Mouse (Mus musculus) liver, embryonic 14.5 days (tissue): Measurements from ENCODE around the gene Dock4. TPM values are rescaled to one million over a fixed set of nuclear protein-coding genes. Genes with fewer than 3 reads are reported as not detected.

Source experiments
- ATAC-seq: fragments of 200-750 bp; cut with Nextera tagmentation; 2 replicates; pipeline ENCODE4 v1.8.0; 2017; ENCODE audit warnings: moderate number of reproducible peaks, mild to moderate bottlenecking, moderate library complexity; ENCODE audit not compliant: insufficient read depth
- DNase-seq, 3 experiments: peaks; one replicate each; pipeline ENCODE4 v3.0.0-alpha.2; 2012 to 2013; ENCODE audit warnings: low read depth in 3 of 3, low spot score in 3 of 3
- H3K27ac ChIP-seq: fragments of 300-500 bp; sonication (generic); 2 replicates; pipeline ENCODE4 v1.5.1; 2014; ENCODE audit warnings: moderate library complexity, mild to moderate bottlenecking, control low read depth, inconsistent platforms
- H3K27me3 ChIP-seq: fragments of 300-500 bp; sonication (generic); 2 replicates; pipeline ENCODE4 v1.6.1; 2014; ENCODE audit warnings: mild to moderate bottlenecking, low read length, moderate library complexity; ENCODE audit not compliant: control insufficient read depth, insufficient read depth
- H3K36me3 ChIP-seq: fragments of 300-500 bp; sonication (generic); replicated peaks from 2 replicates; pipeline ENCODE4 v1.6.1; 2014; ENCODE audit warnings: low read depth; ENCODE audit not compliant: control insufficient read depth, insufficient read depth
- H3K4me1 ChIP-seq, 2 experiments: fragments of 200-500 bp in 1 of 2; fragments of 300-500 bp in 1 of 2; sonication (generic) in 1 of 2; replicated peaks; 2 replicates each; pipeline ENCODE4 v1.6.1; 2012 to 2014; ENCODE audit warnings: antibody characterized with exemption in 1 of 2, inconsistent platforms in 1 of 2, low read length in 1 of 2; ENCODE audit not compliant: control insufficient read depth in 2 of 2, insufficient read depth in 2 of 2
- H3K4me2 ChIP-seq: fragments of 300-500 bp; sonication (generic); 2 replicates; pipeline ENCODE4 v1.6.1; 2014; ENCODE audit warnings: low read depth, mild to moderate bottlenecking, control low read depth, moderate library complexity
- H3K4me3 ChIP-seq, 2 experiments: fragments of 200-500 bp in 1 of 2; fragments of 300-500 bp in 1 of 2; sonication (generic) in 1 of 2; 2 replicates each; pipeline ENCODE4 v1.5.1; 2012 to 2014; ENCODE audit warnings: low read depth in 2 of 2, low read length in 2 of 2, mild to moderate bottlenecking in 2 of 2, control low read depth in 1 of 2, inconsistent platforms in 1 of 2, moderate library complexity in 1 of 2; ENCODE audit not compliant: insufficient read depth in 1 of 2
- H3K9ac ChIP-seq: fragments of 300-500 bp; sonication (generic); replicated peaks from 2 replicates; pipeline ENCODE4 v1.6.1; 2014; ENCODE audit warnings: mild to moderate bottlenecking, control low read depth, moderate library complexity
- H3K9me3 ChIP-seq: fragments of 300-500 bp; sonication (generic); 2 replicates; pipeline ENCODE4 v1.6.1; 2016; ENCODE audit warnings: low read length, mixed read lengths; ENCODE audit not compliant: control insufficient read depth
- CTCF ChIP-seq: IDR thresholded peaks from 2 replicates; pipeline ENCODE4 v1.5.1; 2016; ENCODE audit warnings: antibody characterized with exemption, low read depth, control low read depth
- EP300 ChIP-seq: IDR thresholded peaks from 2 replicates; pipeline ENCODE4 v1.6.1; 2016; ENCODE audit warnings: antibody characterized with exemption, low read depth
- WGBS: fragments of 180-500 bp; shearing (Covaris S2); extraction: QIAGEN DNeasy Blood & Tissue Kit; methylation state at CpG from one replicate; pipeline ENCODE4 v1.1.7; 2014; ENCODE audit not compliant: insufficient replicate concordance; 5-methylcytosine and 5-hydroxymethylcytosine counted together
- polyA plus RNA-seq, 2 experiments: library from polyadenylated mRNA; depleted of rRNA in 1 of 2; stranded (reverse) in 1 of 2; unstranded in 1 of 2; fragments of >200 nt; fragmentation: Nextera tagmentation in 1 of 2; extraction: Ambion mirVana in 1 of 2; gene quantifications; 2 replicates each; pipeline versions ENCODE4 v1.2.1 to v1.2.3; 2012 to 2014

The Dock4 gene
- polyA plus RNA-seq, 2 experiments = 0.49 to 0.57 TPM

DNA sequence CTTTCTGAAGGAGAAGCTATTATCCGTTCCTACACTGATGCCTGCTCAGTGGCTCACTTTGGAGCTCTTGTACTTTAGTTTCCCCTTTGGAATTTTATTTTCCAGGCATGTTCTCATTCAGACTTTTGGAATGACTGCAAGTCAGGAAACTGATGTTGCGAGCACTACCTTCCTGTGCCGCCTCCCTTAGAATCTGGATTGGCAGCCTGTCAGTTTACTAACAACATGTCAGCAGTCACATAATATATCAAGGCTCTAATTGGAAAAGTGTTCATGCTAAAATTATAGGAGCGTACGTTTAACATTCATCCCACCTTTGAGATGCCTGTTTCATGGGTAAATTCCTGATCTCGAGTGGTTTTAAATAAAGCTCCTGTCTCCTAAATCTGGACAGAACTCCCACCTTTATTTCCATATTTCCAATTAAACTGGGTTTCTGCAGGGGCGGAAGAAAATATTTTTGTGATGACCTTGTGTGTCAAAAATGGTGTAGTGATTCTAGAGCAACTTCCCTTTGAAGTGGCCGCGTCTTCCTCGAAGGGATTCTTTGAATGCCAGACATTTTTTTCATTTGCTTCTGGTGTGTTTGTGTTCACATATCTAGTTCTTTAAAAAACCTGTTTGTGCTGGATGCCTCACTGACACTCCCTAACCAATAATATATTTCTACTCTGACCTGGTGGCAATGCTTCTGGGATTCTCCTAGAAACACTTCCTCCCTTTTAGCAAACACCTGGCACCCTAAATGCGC is 26.1 kb downstream of the Dock4 start:
- 41% methylated on average over 11 of the region's 11 CpGs for WGBS
- Histone ChIP-seq H3K27ac (no peak overlapping the region), H3K9me3 (no peaks in the 10 kb centered on the region), H3K4me1 (no peaks in the 10 kb centered on the region), H3K27me3 (no peaks in the 10 kb centered on the region), H3K4me2 (no peak overlapping the region; the same call in 1 of the 2 replicates), H3K36me3 (no peaks in the 10 kb centered on the region), H3K4me3 (no peak overlapping the region), H3K9ac (no peak overlapping the region)
- DNase-seq = no peak
- TF ChIP-seq EP300 (no peak), CTCF (no peak)
- no peak for ATAC-seq

DNA sequence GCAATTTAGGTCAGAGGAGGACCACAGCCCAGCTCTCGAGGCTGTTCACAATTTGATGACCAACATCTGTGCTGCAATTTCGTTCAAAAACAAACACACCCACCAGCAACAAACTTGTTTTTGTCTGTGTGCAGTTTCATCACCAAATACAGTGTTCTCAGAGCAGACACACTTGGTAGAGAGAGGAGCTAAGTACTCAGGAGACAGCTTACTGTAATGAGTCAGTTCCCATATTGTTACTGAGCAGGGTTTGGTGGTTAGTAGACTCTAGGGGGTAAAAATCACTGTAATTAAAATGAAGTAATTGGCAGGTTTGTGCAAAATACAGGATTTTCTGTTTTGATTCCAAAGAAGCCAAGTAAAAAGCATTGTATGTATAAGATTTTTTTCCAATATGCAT is 28.0 kb downstream of the Dock4 start:
- no peaks in the 10 kb centered on the region for H3K9me3 ChIP-seq
- no peak overlapping the region for H3K9ac ChIP-seq
- no peak for ATAC-seq
- DNase-seq = no peak
- no peaks in the 10 kb centered on the region for H3K4me1 ChIP-seq
- WGBS = 43% methylated on average over 2 of the region's 2 CpGs
- TF ChIP-seq EP300 (no peak), CTCF (no peak)
- no peak overlapping the region for H3K4me2 ChIP-seq
- H3K36me3 ChIP-seq = no peaks in the 10 kb centered on the region
- no peak overlapping the region for H3K4me3 ChIP-seq
- no peaks in the 10 kb centered on the region for H3K27me3 ChIP-seq
- no peak overlapping the region for H3K27ac ChIP-seq

DNA sequence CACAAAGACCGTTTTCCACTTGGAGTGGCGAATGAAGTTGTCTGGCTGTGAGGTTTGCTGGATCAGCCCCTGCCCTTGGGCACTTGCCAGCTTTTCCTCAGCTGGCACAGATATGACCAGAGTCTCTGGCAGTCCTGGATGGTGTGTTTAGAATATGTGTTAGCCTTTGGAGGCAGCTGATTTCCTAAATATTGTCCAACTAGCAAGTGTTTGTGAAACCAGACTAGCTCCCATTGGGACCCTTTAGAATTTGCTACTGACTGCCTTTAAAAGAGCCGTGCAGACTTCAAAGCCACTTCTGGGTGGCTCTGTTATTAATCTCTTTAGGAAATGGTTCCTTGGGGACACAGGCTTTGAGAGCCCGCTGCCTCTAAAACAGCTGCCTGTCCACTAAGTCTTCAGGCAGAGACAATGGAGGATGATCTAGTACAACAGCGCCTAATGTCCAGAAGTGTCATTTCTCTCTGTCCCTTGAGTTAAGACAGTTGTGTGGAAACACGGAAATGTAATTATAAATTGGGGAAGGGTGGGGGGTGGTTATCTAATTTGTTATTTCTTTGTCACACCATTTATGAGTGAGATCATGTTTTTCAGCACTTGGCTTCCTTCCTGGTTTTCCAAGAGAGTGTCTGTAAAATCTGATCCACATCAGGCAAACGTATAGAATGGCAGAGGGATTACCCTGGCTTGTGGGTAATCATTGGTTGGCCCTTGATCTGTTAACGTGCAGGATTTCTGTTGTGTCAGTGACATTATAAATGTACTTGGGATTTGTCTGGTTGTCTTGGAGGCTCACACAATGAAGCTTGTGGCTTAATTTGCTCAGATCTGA is 32.1 kb downstream of the Dock4 start:
- Histone ChIP-seq H3K4me2 (no peak overlapping the region), H3K4me1 (no peaks in the 10 kb centered on the region), H3K4me3 (no peak overlapping the region), H3K36me3 (no peaks in the 10 kb centered on the region), H3K27ac (no peak overlapping the region), H3K27me3 (no peaks in the 10 kb centered on the region), H3K9ac (no peak overlapping the region), H3K9me3 (no peaks in the 10 kb centered on the region)
- DNase-seq (no peak), ATAC-seq (no peak)
- WGBS = 47% methylated on average over 8 of the region's 8 CpGs
- TF ChIP-seq CTCF (no peak), EP300 (no peak)

DNA sequence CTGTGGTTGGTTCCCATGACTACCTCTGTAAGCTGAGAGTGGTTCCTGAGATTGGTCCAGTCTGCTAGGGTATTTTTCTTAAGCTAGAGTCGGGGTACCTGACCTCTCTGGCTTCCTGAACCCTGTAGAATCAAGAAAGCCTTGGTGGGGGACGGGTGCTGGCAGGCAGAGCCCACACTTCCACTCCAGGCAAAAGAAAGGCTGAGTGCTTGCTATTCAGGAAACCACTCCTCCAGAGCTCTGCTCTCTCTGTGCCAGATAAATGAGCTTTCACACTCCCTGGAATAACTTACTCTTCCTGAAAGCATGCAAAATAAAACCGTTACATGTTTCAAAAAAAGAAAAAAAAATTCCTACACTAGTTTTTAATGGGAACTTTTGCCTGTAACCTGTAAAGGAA is 38.5 kb downstream of the Dock4 start:
- ATAC-seq (no peak), DNase-seq (no peak)
- H3K4me2 ChIP-seq = no peak overlapping the region
- no peaks in the 10 kb centered on the region for H3K4me1 ChIP-seq
- 13% methylated on average over 3 of the region's 3 CpGs for WGBS
- H3K27me3 ChIP-seq = no peaks in the 10 kb centered on the region
- no peaks in the 10 kb centered on the region for H3K36me3 ChIP-seq
- no peak overlapping the region for H3K4me3 ChIP-seq
- no peaks in the 10 kb centered on the region for H3K9me3 ChIP-seq
- H3K27ac ChIP-seq = no peak overlapping the region
- TF ChIP-seq CTCF (no peak), EP300 (no peak)
- H3K9ac ChIP-seq = no peak overlapping the region

DNA sequence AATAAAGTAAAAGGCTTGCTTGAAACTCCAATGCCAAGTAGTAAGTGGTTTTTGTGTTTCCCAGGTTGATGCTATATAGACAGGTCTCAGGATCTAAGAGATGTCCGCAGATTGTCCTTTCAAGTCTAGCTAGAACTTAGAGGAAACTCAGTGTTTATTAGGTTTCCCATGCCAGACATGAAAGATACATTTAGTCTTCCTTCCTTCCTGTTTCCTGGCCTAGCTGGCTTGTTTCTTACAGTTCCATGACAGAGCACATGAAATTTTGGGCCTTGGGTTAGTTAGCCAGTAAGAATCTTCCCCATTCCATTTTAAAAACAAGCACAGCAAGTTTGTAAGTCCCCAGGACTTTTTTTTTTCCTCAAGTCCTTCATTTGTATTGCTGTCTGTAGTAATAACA is 39.5 kb downstream of the Dock4 start:
- DNase-seq = no peak
- Histone ChIP-seq H3K27ac (no peak overlapping the region), H3K36me3 (no peaks in the 10 kb centered on the region), H3K4me1 (no peaks in the 10 kb centered on the region), H3K9me3 (no peaks in the 10 kb centered on the region), H3K4me3 (no peak overlapping the region), H3K9ac (no peak overlapping the region), H3K4me2 (no peak overlapping the region), H3K27me3 (no peaks in the 10 kb centered on the region)
- ATAC-seq = no peak
- no peak for TF ChIP-seq CTCF
- TF ChIP-seq EP300 = no peak
- WGBS = 42% methylated on average over 1 of the region's 1 CpGs
